In genomic region chr5:130914606-130915005, GRCm38 (mm10) we compare ENCODE assay signal across 20 mouse cellular contexts.
DNase-seq lines count a peak whose midpoint lies in the region; ATAC-seq and TF ChIP-seq lines count a peak whose summit lies in the region.
"Had no signal": no experiment of that assay in that cellular context is flagged by ENCODE, and none has a peak within 500 bp of the region (broad histone marks: within the 10 kb centered on the region; RNA-seq: fewer than 3 reads in every experiment).

No protein-coding gene starts in this region.

- H3K4me3 ChIP-seq in layer of hippocampus, adult 2 months: no peak overlapping the region
- H3K4me3 ChIP-seq in liver, embryonic 11.5 days (ENCODE audit: low read depth, low read length): no peak overlapping the region
- H3K4me3 ChIP-seq: embryonic facial prominence, embryonic 13.5 days; forebrain, embryonic 12.5 days; heart, embryonic 15.5 days had no signal

- 78% methylated on average over 3 of the region's 3 CpGs for WGBS in liver, embryonic 11.5 days

- ATAC-seq in liver, embryonic 11.5 days (replicated peaks; ENCODE audit: low FRiP score): no peak
- ATAC-seq: forebrain, embryonic 16.5 days; intestine, embryonic 16.5 days had no signal

- no peaks in the 10 kb centered on the region for H3K9me3 ChIP-seq in liver, embryonic 11.5 days (ENCODE audit: control insufficient read depth, low read length)
- H3K9me3 ChIP-seq: embryonic facial prominence, embryonic 13.5 days; forebrain, embryonic 12.5 days; heart, embryonic 15.5 days had no signal

- no peak for TF ChIP-seq CTCF in layer of hippocampus, adult 2 months (conservative IDR thresholded peaks at IDR 0.05)

- H3K27ac ChIP-seq in layer of hippocampus, adult 2 months: peak overlapping the region; percentile 51
- H3K27ac ChIP-seq in liver, embryonic 11.5 days (ENCODE audit: low read depth, low read length): no peak overlapping the region
- H3K27ac ChIP-seq: embryonic facial prominence, embryonic 13.5 days; forebrain, embryonic 12.5 days; heart, embryonic 15.5 days; hindbrain, embryonic 14.5 days had no signal

- no peak overlapping the region for H3K9ac ChIP-seq in liver, embryonic 11.5 days (ENCODE audit: low read depth, low read length)
- H3K9ac ChIP-seq: embryonic facial prominence, embryonic 13.5 days; forebrain, embryonic 12.5 days; heart, embryonic 15.5 days; hindbrain, embryonic 14.5 days had no signal

- no peak overlapping the region for H3K4me2 ChIP-seq in liver, embryonic 11.5 days
- H3K4me2 ChIP-seq: embryonic facial prominence, embryonic 13.5 days; forebrain, embryonic 12.5 days; heart, embryonic 11.5 days; heart, embryonic 15.5 days; hindbrain, embryonic 14.5 days had no signal

- no peak for DNase-seq in layer of hippocampus, adult 2 months (ENCODE audit: low spot score in 2 of 2)
- no peak for DNase-seq in layer of hippocampus, postnatal 25 days (ENCODE audit: extremely low spot score in 1 of 2, low spot score in 1 of 2)
- peak; percentile 58 to 65 for DNase-seq in cerebellum, adult 18-20 months
- DNase-seq in cerebellum, adult 8-10 months: peak; percentile 49
- DNase-seq in cerebellum, postnatal 14 days: peak; percentile 60 to 70
- no peak for DNase-seq in liver, embryonic 11.5 days (ENCODE audit: low spot score)
- DNase-seq in heart, adult 8-10 months (ENCODE audit: low spot score): no peak
- no peak for DNase-seq in kidney, adult 11 months
- DNase-seq: adrenal gland, adult 2 months; adrenal gland, postnatal 25 days; gastrocnemius, postnatal 10 days; heart, adult 18-20 months; heart, postnatal 14 days had no signal

- H3K4me1 ChIP-seq in liver, embryonic 11.5 days (replicated peaks; ENCODE audit: control insufficient read depth, insufficient read depth, low read length): no peaks in the 10 kb centered on the region
- H3K4me1 ChIP-seq: embryonic facial prominence, embryonic 13.5 days; forebrain, embryonic 12.5 days; heart, embryonic 15.5 days had no signal

- no peaks in the 10 kb centered on the region for H3K27me3 ChIP-seq in liver, embryonic 11.5 days (replicated peaks; ENCODE audit: control insufficient read depth, insufficient read depth, low read length)
- H3K27me3 ChIP-seq: embryonic facial prominence, embryonic 13.5 days; forebrain, embryonic 12.5 days; heart, embryonic 15.5 days had no signal

- no peaks in the 10 kb centered on the region for H3K36me3 ChIP-seq in liver, embryonic 11.5 days (ENCODE audit: control insufficient read depth, insufficient read depth, low read length)
- H3K36me3 ChIP-seq: embryonic facial prominence, embryonic 13.5 days; forebrain, embryonic 12.5 days; heart, embryonic 15.5 days had no signal

Comparison
In these comparisons a context has a peak if more than half of its experiments do, and no peak if none do; other contexts are left out.
1. DNase-seq: peak in cerebellum, adult 18-20 months (2 of 2), cerebellum, adult 8-10 months (single experiment) and cerebellum, postnatal 14 days (2 of 2); none in layer of hippocampus, adult 2 months (0 of 2), layer of hippocampus, postnatal 25 days (0 of 2), liver, embryonic 11.5 days (single experiment), heart, adult 8-10 months (single experiment) and kidney, adult 11 months (single experiment).